Mouse (Mus musculus) myocyte (in vitro differentiated cells): ENCODE results near the gene Card9. TPM values are rescaled to one million over a fixed set of nuclear protein-coding genes. Genes with fewer than 3 reads are reported as not detected.

Experiments
- H3K27me3 ChIP-seq: one replicate; pipeline ENCODE4 v1.6.1; 2011; ENCODE audit not compliant: control insufficient read depth, insufficient read depth, insufficient read length
- H3K36me3 ChIP-seq: one replicate; pipeline ENCODE4 v1.6.1; 2011; ENCODE audit not compliant: control insufficient read depth, insufficient read depth
- H3K4me2 ChIP-seq: one replicate; pipeline ENCODE4 v1.6.1; 2011; ENCODE audit warnings: low read depth, control low read depth
- H3K4me3 ChIP-seq: one replicate; pipeline ENCODE4 v1.5.1; 2011; ENCODE audit warnings: mild to moderate bottlenecking, control low read depth, moderate library complexity
- H3K79me2 ChIP-seq: one replicate; pipeline ENCODE4 v1.6.1; 2011; ENCODE audit not compliant: control insufficient read depth, insufficient read depth
- H3ac ChIP-seq: one replicate; pipeline ENCODE4 v1.6.1; 2011; ENCODE audit not compliant: control insufficient read depth, insufficient read length
- CEBPB ChIP-seq: IDR thresholded peaks from 2 replicates; pipeline ENCODE4 v1.6.1; 2011; ENCODE audit warnings: mild to moderate bottlenecking, moderate library complexity; ENCODE audit not compliant: poor library complexity, insufficient read depth, severe bottlenecking
- E2F4 ChIP-seq: IDR thresholded peaks from one replicate; pipeline ENCODE4 v1.6.1; 2011; ENCODE audit warnings: mild to moderate bottlenecking, control low read depth, moderate library complexity; ENCODE audit not compliant: insufficient read depth
- MAX ChIP-seq: IDR thresholded peaks from one replicate; pipeline ENCODE4 v1.6.1; 2011; ENCODE audit warnings: low read depth, mild to moderate bottlenecking, control low read depth
- MYOD1 ChIP-seq, 3 experiments: IDR thresholded peaks; one replicate each; pipeline ENCODE4 v1.6.1; 2011; ENCODE audit warnings: control low read depth in 2 of 3, low read depth in 2 of 3, mild to moderate bottlenecking in 2 of 3, moderate library complexity in 1 of 3; ENCODE audit not compliant: insufficient read length in 2 of 3, control insufficient read depth in 1 of 3
- MYOG ChIP-seq, 3 experiments: IDR thresholded peaks; one replicate each; pipeline ENCODE4 v1.6.1; 2011; ENCODE audit warnings: control low read depth in 2 of 3, low read depth in 2 of 3, mild to moderate bottlenecking in 2 of 3; ENCODE audit not compliant: insufficient read length in 2 of 3, control insufficient read depth in 1 of 3, insufficient read depth in 1 of 3
- POLR2A ChIP-seq: IDR thresholded peaks from one replicate; pipeline ENCODE4 v1.6.1; 2011; ENCODE audit warnings: low read depth, mild to moderate bottlenecking, control low read depth, moderate library complexity; ENCODE audit not compliant: insufficient read length
- POLR2AphosphoS2 ChIP-seq: IDR thresholded peaks from one replicate; pipeline ENCODE4 v1.6.1; 2011; ENCODE audit warnings: low read depth, control low read depth; ENCODE audit not compliant: insufficient read length
- REST ChIP-seq: IDR thresholded peaks from one replicate; pipeline ENCODE4 v1.6.1; 2011; ENCODE audit warnings: mild to moderate bottlenecking, control low read depth, moderate library complexity; ENCODE audit not compliant: insufficient read depth, insufficient read length
- SRF ChIP-seq: IDR thresholded peaks from one replicate; pipeline ENCODE4 v1.6.1; 2011; ENCODE audit warnings: low read depth; ENCODE audit not compliant: control insufficient read depth, insufficient read length
- TCF12 ChIP-seq: IDR thresholded peaks from one replicate; pipeline ENCODE4 v1.6.1; 2011; ENCODE audit warnings: mild to moderate bottlenecking, control low read depth; ENCODE audit not compliant: poor library complexity, insufficient read depth, severe bottlenecking
- TCF3 ChIP-seq: IDR thresholded peaks from one replicate; pipeline ENCODE4 v1.6.1; 2011; ENCODE audit warnings: low read depth, control low read depth; ENCODE audit not compliant: insufficient read length
- USF1 ChIP-seq: IDR thresholded peaks from one replicate; pipeline ENCODE4 v1.6.1; 2011; ENCODE audit warnings: low read depth, mild to moderate bottlenecking, control low read depth, moderate library complexity
- polyA plus RNA-seq: library from polyadenylated mRNA; unstranded; fragments of >200 nt; fragmentation: generic; extraction: Trizol; gene quantifications from one replicate; pipeline ENCODE4 v1.2.1, GENCODE M21; 2012; ENCODE audit warnings: missing spikeins

Gene Card9
- polyA plus RNA-seq, 1 experiment: 0.84 TPM

GRCm38 (mm10) chr2:26353066-26353980, 7.4 kb downstream of the Card9 start:
- Histone ChIP-seq H3K4me2 (peak overlapping the region; percentile 83), H3K36me3 (no peaks in the 10 kb centered on the region), H3K27me3 (no peaks in the 10 kb centered on the region), H3ac (no peak overlapping the region), H3K4me3 (peak overlapping the region; percentile 56), H3K79me2 (peaks cover 11% of the 10 kb centered on the region)
- TF ChIP-seq TCF12 (no peak), MYOG (IDR thresholded peaks at IDR 0.05; ENCODE audit: control insufficient read depth in 1 of 3, insufficient read depth in 1 of 3, insufficient read length in 2 of 3, low read depth in 2 of 3) (no peak), E2F4 (no peak), REST (no peak), MYOD1 (IDR thresholded peaks at IDR 0.05; ENCODE audit: control insufficient read depth in 1 of 3, insufficient read length in 2 of 3, low read depth in 2 of 3) (no peak), TCF3 (no peak), POLR2A (no peak)

DNA sequence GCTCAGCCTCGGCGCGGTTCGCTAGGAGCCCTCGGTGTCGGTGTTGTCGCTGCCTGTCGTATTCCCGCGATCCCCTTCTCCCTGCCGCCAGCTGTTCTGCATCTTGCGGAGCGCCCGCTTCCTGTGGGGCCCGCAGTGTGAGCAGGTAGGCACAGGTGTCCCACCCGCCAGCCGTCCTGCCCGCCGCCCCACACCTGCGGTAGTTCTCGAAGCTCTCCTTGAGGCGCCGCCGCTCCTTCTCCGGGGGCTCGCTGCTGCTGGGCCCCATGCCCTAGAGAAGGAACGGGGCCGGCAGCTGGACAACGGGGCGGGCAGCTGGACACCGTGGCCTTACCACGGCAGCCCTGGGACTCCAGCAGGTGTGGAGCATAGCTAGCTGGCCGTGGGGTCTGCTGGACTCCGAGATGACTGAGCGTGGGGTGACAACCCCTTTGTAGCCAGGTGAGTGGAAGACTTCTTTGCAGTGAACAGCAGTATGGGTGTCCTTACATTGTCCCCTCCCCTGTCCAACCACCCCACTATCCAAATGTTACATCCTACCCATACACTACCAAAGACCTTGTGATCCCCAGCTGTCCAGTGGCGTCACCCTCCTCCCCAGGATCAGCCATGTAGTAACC, 8.3 kb downstream of the Card9 start:
- H3K36me3 ChIP-seq: peaks cover 4% of the 10 kb centered on the region
- TF ChIP-seq MYOG (IDR thresholded peaks at IDR 0.05; ENCODE audit: control insufficient read depth in 1 of 3, insufficient read depth in 1 of 3, insufficient read length in 2 of 3, low read depth in 2 of 3) (peak in 2 of 3 experiments; percentile 15 to 60), USF1 (no peak), MYOD1 (IDR thresholded peaks at IDR 0.05; ENCODE audit: control insufficient read depth in 1 of 3, insufficient read length in 2 of 3, low read depth in 2 of 3) (peak in 1 of 3 experiments; percentile 48), CEBPB (no peak)
- peaks cover 11% of the 10 kb centered on the region for H3K79me2 ChIP-seq
- H3K4me3 ChIP-seq: peak overlapping the region; percentile 56
- H3K27me3 ChIP-seq: no peaks in the 10 kb centered on the region
- H3K4me2 ChIP-seq: peak overlapping the region; percentile 83
- H3ac ChIP-seq: peak overlapping the region; percentile 86

- Histone ChIP-seq H3ac (peak within 1 kb of the TSS; percentile 86), H3K27me3 (no peaks in the 10 kb centered on the region), H3K36me3 (peaks cover 4% of the 10 kb centered on the region), H3K4me2 (peak within 1 kb of the TSS; percentile 83), H3K79me2 (peaks cover 11% of the 10 kb centered on the region), H3K4me3 (peak within 1 kb of the TSS; percentile 56)
- peak; percentile 59 for TF ChIP-seq SRF
- TF ChIP-seq MYOG (IDR thresholded peaks at IDR 0.05; ENCODE audit: control insufficient read depth in 1 of 3, insufficient read depth in 1 of 3, insufficient read length in 2 of 3, low read depth in 2 of 3): no peak
- TF ChIP-seq MAX: no peak
- TF ChIP-seq REST: no peak
- TF ChIP-seq MYOD1 (IDR thresholded peaks at IDR 0.05; ENCODE audit: control insufficient read depth in 1 of 3, insufficient read length in 2 of 3, low read depth in 2 of 3): no peak
- peak; percentile 34 for TF ChIP-seq E2F4
- no peak for TF ChIP-seq CEBPB
- no peak for TF ChIP-seq TCF3
- no peak for TF ChIP-seq USF1
- TF ChIP-seq TCF12: no peak
- TF ChIP-seq POLR2AphosphoS2: peak; percentile 48
- TF ChIP-seq POLR2A: peak; percentile 70
Observed at GRCm38 (mm10) chr2:26351358-26352290, 9.1 kb downstream of the Card9 start, which contains the start of gene Dnlz. Gene Dnlz, minus strand, starts transcription at chr2:26352110.

DNA sequence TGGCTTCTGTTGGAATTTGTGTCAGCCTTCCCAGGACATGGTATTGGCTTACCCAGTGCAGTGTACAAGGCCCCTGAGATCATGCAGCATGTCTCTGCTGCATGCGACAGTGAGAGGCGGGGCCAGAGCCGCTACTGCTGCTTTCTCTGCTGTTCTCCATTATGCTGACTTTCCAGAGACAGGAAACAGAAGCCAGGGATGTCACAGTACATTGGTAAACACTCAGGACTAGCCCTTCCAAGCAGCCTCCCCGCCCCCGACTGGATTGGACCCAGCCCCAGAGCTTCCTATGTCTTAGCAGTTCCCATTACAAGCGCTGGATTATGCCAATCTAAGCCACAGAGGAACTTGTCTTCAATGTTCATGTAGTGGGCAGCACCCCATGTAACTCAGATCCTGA, 12.5 kb downstream of the Card9 start:
- Histone ChIP-seq H3K4me2 (no peak overlapping the region), H3K79me2 (peaks cover 11% of the 10 kb centered on the region), H3K36me3 (peaks cover 4% of the 10 kb centered on the region), H3K27me3 (no peaks in the 10 kb centered on the region), H3ac (no peak overlapping the region), H3K4me3 (no peak overlapping the region)
- no peak for TF ChIP-seq TCF12
